Mouse (Mus musculus) monocyte, adult 2 months (primary cell): Measurements from ENCODE around the gene Borcs7.
"Not testable (repeated sequence)": the region's sequence is repeated elsewhere in the genome, so short reads cannot be mapped to it uniquely, and the experiment has no call there.

Source experiments
- DNase-seq, 2 experiments: peaks; one replicate each; pipeline ENCODE4 v3.0.0; 2022; ENCODE audit warnings: low spot score in 2 of 2, low read depth in 1 of 2

The Borcs7 gene

GRCm38 (mm10) chr19:46707296-46708151, 17.8 kb downstream of the Borcs7 start, which contains the start of gene As3mt:
TSS of gene As3mt (plus strand) at chr19:46707458.
- peak in 1 of 2 experiments; percentile 44 for DNase-seq

DNA sequence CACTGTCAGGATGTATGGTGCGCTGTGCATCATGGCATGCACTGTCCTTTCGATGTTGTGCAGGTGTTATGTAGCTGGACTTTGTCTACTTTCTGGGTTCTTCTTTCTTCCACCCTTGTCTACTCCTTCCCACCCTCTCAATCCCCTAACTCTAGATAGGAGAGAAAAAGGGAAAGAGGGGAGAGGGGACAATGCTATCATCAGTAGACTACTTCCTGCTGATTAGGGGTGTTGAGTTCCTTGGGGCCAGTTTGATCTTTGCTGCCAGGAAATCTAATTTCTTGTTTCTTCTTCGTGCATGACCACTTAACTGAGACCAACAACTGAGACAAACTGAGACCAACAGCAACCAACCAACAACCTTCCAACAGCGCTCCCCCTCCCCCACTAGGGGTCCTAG, 20.9 kb downstream of the Borcs7 start:
- DNase-seq, result no peak

- no peak for DNase-seq
These were observed 24.5 kb downstream of the Borcs7 start for GRCm38 (mm10) chr19:46714234-46714633.

- DNase-seq, result no peak
These were observed 25.3 kb downstream of the Borcs7 start for GRCm38 (mm10) chr19:46715016-46715415.

GRCm38 (mm10) chr19:46718150-46718549, 28.4 kb downstream of the Borcs7 start:
- no peak for DNase-seq

- DNase-seq, result no peak
These were observed 34.7 kb downstream of the Borcs7 start for GRCm38 (mm10) chr19:46724411-46724810.

- DNase-seq, result no peak
These were observed 36.4 kb downstream of the Borcs7 start for GRCm38 (mm10) chr19:46726142-46726541.

DNA sequence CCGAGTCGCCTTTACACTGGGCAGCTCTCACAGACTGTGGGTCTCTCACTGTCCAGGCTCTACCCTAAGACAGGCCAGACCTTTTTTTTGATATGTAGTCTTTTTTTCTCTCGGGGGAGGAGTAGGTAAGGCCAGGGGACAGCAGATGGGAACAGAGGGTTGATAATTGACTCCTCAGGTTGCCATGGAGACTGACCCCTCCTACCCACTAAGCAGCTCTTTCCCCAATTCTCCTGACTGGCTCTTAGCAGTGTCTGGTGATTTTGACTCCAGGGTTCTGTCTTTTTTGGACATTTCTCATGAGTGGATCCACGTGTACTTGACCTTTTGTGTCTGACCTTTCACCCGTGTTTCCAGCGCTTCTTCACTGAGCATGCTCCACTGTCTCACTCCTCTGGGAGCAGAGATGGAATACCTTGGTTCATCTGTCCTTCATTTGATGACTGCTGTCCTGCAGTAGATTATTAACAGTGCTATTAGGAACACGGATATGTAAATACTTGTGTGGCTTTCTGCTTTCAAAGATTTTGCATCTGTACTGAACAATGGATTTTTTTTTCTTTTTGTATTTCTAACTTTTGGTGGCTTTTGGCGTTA, 37.5 kb downstream of the Borcs7 start:
- DNase-seq, result no peak

- no peak for DNase-seq
These were observed 38.3 kb downstream of the Borcs7 start for GRCm38 (mm10) chr19:46727945-46728540.

- DNase-seq, result no peak
These were observed 39.2 kb downstream of the Borcs7 start for GRCm38 (mm10) chr19:46728909-46729308.

DNA sequence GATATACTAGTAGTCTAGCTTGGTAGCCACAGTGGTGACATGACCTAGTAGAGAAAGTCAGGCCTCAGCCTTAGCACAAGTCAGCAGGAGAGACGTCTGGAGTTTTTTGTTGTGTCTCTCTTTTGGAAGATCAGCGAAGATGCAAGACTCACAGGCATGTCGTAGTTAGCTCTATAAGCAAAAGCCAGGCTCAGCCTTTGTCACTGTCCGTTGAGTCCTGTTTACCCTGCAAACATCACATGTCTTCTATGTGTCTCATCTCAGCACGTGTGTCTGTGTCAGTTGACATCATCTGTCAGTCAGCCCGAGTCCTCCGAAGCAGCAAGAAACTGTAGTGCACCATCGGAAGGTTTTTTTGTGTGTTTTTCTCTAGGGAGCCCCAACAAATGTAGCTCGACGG, 41.6 kb downstream of the Borcs7 start:
- DNase-seq, result no peak

GRCm38 (mm10) chr19:46732673-46733072, 43.0 kb downstream of the Borcs7 start:
- DNase-seq, result not testable (repeated sequence)

GRCm38 (mm10) chr19:46733626-46734025, 43.9 kb downstream of the Borcs7 start:
- DNase-seq, result no peak

DNA sequence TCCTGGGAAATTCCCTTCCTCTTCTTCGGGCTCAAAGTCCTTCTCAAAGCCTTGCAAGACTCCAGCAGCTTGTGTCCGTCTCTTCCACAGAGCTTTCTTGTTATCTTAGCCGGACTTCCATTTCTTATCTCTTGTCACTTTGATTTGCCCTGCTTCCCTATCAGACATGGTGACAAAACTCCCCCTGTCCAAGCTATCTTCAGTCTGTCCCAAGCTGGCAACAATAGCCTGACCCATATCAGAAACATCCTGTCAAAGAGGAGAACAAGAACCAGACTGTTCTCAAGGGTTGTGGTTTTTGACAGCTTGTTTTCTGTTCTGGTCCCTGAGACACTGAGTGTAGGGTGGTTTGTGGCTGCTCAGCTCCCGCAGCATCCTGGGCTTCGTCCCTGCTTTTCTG, 45.5 kb downstream of the Borcs7 start:
- no peak for DNase-seq

DNA sequence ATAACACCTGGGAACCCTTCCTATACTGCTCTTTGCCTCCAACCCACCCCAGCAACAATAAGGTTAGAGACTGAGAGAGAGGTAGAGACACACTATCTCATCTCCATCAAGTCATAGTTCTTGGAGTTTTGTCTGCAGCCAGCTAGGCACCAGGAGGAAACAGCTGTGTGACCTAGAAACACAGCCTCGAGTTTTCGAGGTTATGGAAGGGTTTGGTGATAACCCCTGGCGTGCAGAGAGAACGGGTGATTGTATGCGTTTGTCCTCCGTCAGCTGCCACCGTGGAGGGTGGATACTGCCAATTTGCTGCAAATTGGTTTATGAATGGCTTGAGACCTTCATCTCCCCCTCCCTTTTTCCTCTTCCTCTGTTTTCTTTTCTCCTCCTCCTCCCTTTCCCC, 47.4 kb downstream of the Borcs7 start:
- DNase-seq, result no peak

- DNase-seq, result peak in 1 of 2 experiments; percentile 46
These were observed 50.8 kb downstream of the Borcs7 start for GRCm38 (mm10) chr19:46740341-46741008.

GRCm38 (mm10) chr19:46741574-46741973, 51.9 kb downstream of the Borcs7 start:
- DNase-seq, result no peak

GRCm38 (mm10) chr19:46744681-46745080, 55.0 kb downstream of the Borcs7 start:
- no peak for DNase-seq

- DNase-seq, result no peak
These were observed 58.1 kb downstream of the Borcs7 start for GRCm38 (mm10) chr19:46747799-46748198.

GRCm38 (mm10) chr19:46752235-46752634, 62.5 kb downstream of the Borcs7 start:
- DNase-seq, result no peak
